Mouse (Mus musculus): Measurements from ENCODE around the gene Ptcd2. TPM values are rescaled to one million over a fixed set of nuclear protein-coding genes. Genes with fewer than 3 reads are reported as not detected.

The Ptcd2 gene
- total RNA-seq (2021), result 10 to 100 TPM; 31.7 to 33.5 TPM

- intact Hi-C loops (cut with DNase I), result no loop called here
- DNase-seq, result peak; percentile 99
These were observed at the start of gene Ptcd2, which contains the start of gene Mrps27 for GRCm38 (mm10) chr13:99344599-99345575. Gene Ptcd2, minus strand, starts transcription at chr13:99344705. Gene Mrps27, plus strand, starts transcription at chr13:99344786.

- no peak for DNase-seq
- intact Hi-C loops (cut with DNase I), result no loop called here
These were observed 48.6 kb upstream of the Ptcd2 start for GRCm38 (mm10) chr13:99393128-99393527.

- DNase-seq, result peak; percentile 53
- intact Hi-C loops (cut with DNase I), result no loop called here
These were observed 46.9 kb upstream of the Ptcd2 start for GRCm38 (mm10) chr13:99391417-99391816.

- DNase-seq, result no peak
These were observed 43.7 kb upstream of the Ptcd2 start for GRCm38 (mm10) chr13:99387901-99388811.

GRCm38 (mm10) chr13:99386341-99386740 lies 41.8 kb upstream of the Ptcd2 start:
- intact Hi-C loops (cut with DNase I), result no loop called here
- no peak for DNase-seq

More at GRCm38 (mm10) chr13:99387901-99388811, 43.7 kb upstream of the Ptcd2 start:
- intact Hi-C loops (cut with DNase I), result no loop called here

- intact Hi-C loops (cut with DNase I), result no loop called here
- DNase-seq, result no peak
These were observed 41.4 kb upstream of the Ptcd2 start for GRCm38 (mm10) chr13:99385911-99386310.

- intact Hi-C loops (cut with DNase I), result no loop called here
- DNase-seq, result no peak
These were observed 40.2 kb upstream of the Ptcd2 start for GRCm38 (mm10) chr13:99384555-99385203.

GRCm38 (mm10) chr13:99382373-99382772 lies 37.9 kb upstream of the Ptcd2 start:
- DNase-seq, result no peak
- intact Hi-C loops (cut with DNase I), result no loop called here

- intact Hi-C loops (cut with DNase I), result no loop called here
- no peak for DNase-seq
These were observed 33.7 kb upstream of the Ptcd2 start for GRCm38 (mm10) chr13:99378223-99378622.

GRCm38 (mm10) chr13:99377055-99377454 lies 32.5 kb upstream of the Ptcd2 start:
- no peak for DNase-seq
- intact Hi-C loops (cut with DNase I), result no loop called here

GRCm38 (mm10) chr13:99375550-99375949 lies 31.0 kb upstream of the Ptcd2 start:
- intact Hi-C loops (cut with DNase I), result no loop called here

GRCm38 (mm10) chr13:99374191-99374590 lies 29.7 kb upstream of the Ptcd2 start:
- intact Hi-C loops (cut with DNase I), result no loop called here

More at GRCm38 (mm10) chr13:99375550-99375949, 31.0 kb upstream of the Ptcd2 start:
- DNase-seq, result peak; percentile 85

GRCm38 (mm10) chr13:99373684-99374083 lies 29.2 kb upstream of the Ptcd2 start:
- intact Hi-C loops (cut with DNase I), result no loop called here
- DNase-seq, result no peak

More at GRCm38 (mm10) chr13:99374191-99374590, 29.7 kb upstream of the Ptcd2 start:
- no peak for DNase-seq

- intact Hi-C loops (cut with DNase I), result no loop called here
These were observed 26.8 kb upstream of the Ptcd2 start for GRCm38 (mm10) chr13:99371285-99371684.

GRCm38 (mm10) chr13:99369103-99369502 lies 24.6 kb upstream of the Ptcd2 start:
- DNase-seq, result peak; percentile 75
- intact Hi-C loops (cut with DNase I), result loop anchor here (5.0 to 10.0 kb wide), 2 partner anchors 116 to 468 kb away; no protein-coding TSS in a partner anchor

More at GRCm38 (mm10) chr13:99371285-99371684, 26.8 kb upstream of the Ptcd2 start:
- no peak for DNase-seq

- intact Hi-C loops (cut with DNase I), result loop anchor here (5.0 to 10.0 kb wide), 2 partner anchors 117 to 470 kb away; no protein-coding TSS in a partner anchor
- peak; percentile 48 for DNase-seq
These were observed 23.2 kb upstream of the Ptcd2 start for GRCm38 (mm10) chr13:99367554-99368174.

- no peak for DNase-seq
- intact Hi-C loops (cut with DNase I), result loop anchor here (5.0 to 10.0 kb wide), 2 partner anchors 118 to 471 kb away; no protein-coding TSS in a partner anchor
These were observed 22.1 kb upstream of the Ptcd2 start for GRCm38 (mm10) chr13:99366422-99367175.

GRCm38 (mm10) chr13:99363866-99364265 lies 19.4 kb upstream of the Ptcd2 start:
- intact Hi-C loops (cut with DNase I), result loop anchor here (10.0 kb wide), 1 partner anchor 121 kb away; no protein-coding TSS in a partner anchor
- peak; percentile 53 for DNase-seq

- DNase-seq, result peak; percentile 91
- intact Hi-C loops (cut with DNase I), result no loop called here
These were observed 14.4 kb upstream of the Ptcd2 start for GRCm38 (mm10) chr13:99358921-99359320.
